In genomic region chr2:93192182-93192560, GRCm38 (mm10) we compare ENCODE assay signal across 10 mouse cellular contexts. TPM values are rescaled to one million over a fixed set of nuclear protein-coding genes. Genes with fewer than 3 reads are reported as not detected.
DNase-seq lines count a peak whose midpoint lies in the region; ATAC-seq and TF ChIP-seq lines count a peak whose summit lies in the region.
"Had no signal": no experiment of that assay in that cellular context is flagged by ENCODE, and none has a peak within 500 bp of the region (broad histone marks: within the 10 kb centered on the region; RNA-seq: fewer than 3 reads in every experiment).

No protein-coding gene starts in this region.

- TF ChIP-seq CTCF in testis, adult 2 months (IDR thresholded peaks at IDR 0.05; ENCODE audit: control insufficient read depth, insufficient read depth, insufficient replicate concordance, low read depth, low read length), result no peak

- no peaks in the 10 kb centered on the region for H3K36me3 ChIP-seq in testis, adult 2 months (ENCODE audit: control insufficient read depth, insufficient read depth, low read length)
- H3K36me3 ChIP-seq in hindbrain, embryonic 11.5 days (ENCODE audit: control insufficient read depth, insufficient read depth, low read length), result peaks cover under 1% of the 10 kb centered on the region; the same call in 1 of the 2 replicates
- H3K36me3 ChIP-seq in neural tube, embryonic 13.5 days, result 0 out of 2 replicates have a peak, but pooled peaks cover 7% of the 10 kb centered on the region

- peak overlapping the region; percentile 55 for H3K4me2 ChIP-seq in hindbrain, embryonic 11.5 days (replicated peaks; ENCODE audit: low read depth, low read length)
- peak overlapping the region; percentile 71 for H3K4me2 ChIP-seq in neural tube, embryonic 13.5 days

- H3K27me3 ChIP-seq in testis, adult 2 months (ENCODE audit: control insufficient read depth, insufficient read depth, low read length), result no peaks in the 10 kb centered on the region
- H3K27me3 ChIP-seq in hindbrain, embryonic 11.5 days (ENCODE audit: control insufficient read depth, insufficient read depth, low read length), result no peaks in the 10 kb centered on the region
- no peaks in the 10 kb centered on the region for H3K27me3 ChIP-seq in neural tube, embryonic 13.5 days

- TF ChIP-seq POLR2A in testis, adult 2 months (IDR thresholded peaks at IDR 0.05; ENCODE audit: control insufficient read depth, low read depth, low read length), result 0 out of 2 replicates have a peak, but pooled peaks have one; percentile 10

- H3K4me1 ChIP-seq in testis, adult 2 months (ENCODE audit: control insufficient read depth, insufficient read depth, low read length), result peaks cover 35% of the 10 kb centered on the region
- H3K4me1 ChIP-seq in hindbrain, embryonic 11.5 days (replicated peaks; ENCODE audit: control insufficient read depth, insufficient read depth, low read length), result peaks cover 40% of the 10 kb centered on the region
- peaks cover 87% of the 10 kb centered on the region for H3K4me1 ChIP-seq in neural tube, embryonic 13.5 days (replicated peaks)

- peak overlapping the region; percentile 54 for H3K27ac ChIP-seq in testis, adult 2 months (ENCODE audit: control insufficient read depth, insufficient read depth, low read depth, low read length)
- peak overlapping the region; percentile 80 for H3K27ac ChIP-seq in hindbrain, embryonic 11.5 days (ENCODE audit: low read depth, low read length)
- H3K27ac ChIP-seq in neural tube, embryonic 13.5 days (replicated peaks), result peak overlapping the region; percentile 75

- ATAC-seq in hindbrain, embryonic 11.5 days (ENCODE audit: low FRiP score), result peak; percentile 0; the same call in 1 of the 2 replicates
- no peak for ATAC-seq in neural tube, embryonic 13.5 days (ENCODE audit: low read depth)
- no peak; the same call in 1 of the 2 replicates for ATAC-seq in megakaryocyte progenitor cell, adult 5-6 weeks (replicated peaks; ENCODE audit: poor library complexity)

- no peak for DNase-seq in testis, postnatal 10 days (ENCODE audit: low spot score)
- no peak for DNase-seq in hindbrain, embryonic 11.5 days (ENCODE audit: low spot score)
- no peak for DNase-seq in kidney, adult 8-10 months
- DNase-seq in urinary bladder, postnatal 4 days (ENCODE audit: low spot score in 2 of 2), result no peak
- DNase-seq in layer of hippocampus, postnatal 36 days, result no peak
- DNase-seq: cerebellum, adult 18-20 months; lung, adult 2 months had no signal

- WGBS in hindbrain, embryonic 11.5 days, result 48% methylated on average over 9 of the region's 9 CpGs
- WGBS in neural tube, embryonic 13.5 days, result 38% methylated on average over 9 of the region's 9 CpGs

- H3K9me3 ChIP-seq in hindbrain, embryonic 11.5 days (ENCODE audit: control insufficient read depth, low read length), result no peaks in the 10 kb centered on the region
- H3K9me3 ChIP-seq in neural tube, embryonic 13.5 days, result no peaks in the 10 kb centered on the region

- H3K4me3 ChIP-seq in testis, adult 2 months (ENCODE audit: control insufficient read depth, low read depth, low read length), result no peak overlapping the region
- peak overlapping the region; percentile 27 for H3K4me3 ChIP-seq in hindbrain, embryonic 11.5 days (ENCODE audit: low read depth, low read length)
- peak overlapping the region; percentile 26 for H3K4me3 ChIP-seq in neural tube, embryonic 13.5 days

- peak overlapping the region; percentile 29 for H3K9ac ChIP-seq in hindbrain, embryonic 11.5 days (ENCODE audit: low read depth, low read length)
- peak overlapping the region; percentile 99 for H3K9ac ChIP-seq in neural tube, embryonic 13.5 days

RNA-seq across cellular contexts. Expression of gene Trp53i11, which starts 4.8 kb away (rescaled TPM):
- polyA plus RNA-seq in testis, adult 2 months (2012; rRNA removed), result 51.6 and 54.3 TPM in 2 replicates
- 204 and 221 TPM in 2 replicates for polyA plus RNA-seq in hindbrain, embryonic 11.5 days (2014; fragmentation: Nextera tagmentation; extraction: Ambion mirVana)
- 137 and 150 TPM in 2 replicates for polyA plus RNA-seq in neural tube, embryonic 13.5 days (2015; fragmentation: Nextera tagmentation; extraction: Ambion mirVana)
- total RNA-seq in megakaryocyte progenitor cell, adult 5-6 weeks (2015), result 2.2 and 2.4 TPM in 2 replicates
- total RNA-seq in megakaryocyte progenitor cell, adult 5-6 weeks (2017), result 1.00 and 1.8 TPM in 2 replicates
- 10 to 100 TPM; 79.8 to 83.2 TPM for total RNA-seq in layer of hippocampus, postnatal 36 days (2021)
